Mouse (Mus musculus) lung, postnatal 0 days (tissue): ENCODE data around the gene Lhfpl3. TPM values are rescaled to one million over a fixed set of nuclear protein-coding genes. Genes with fewer than 3 reads are reported as not detected.
A peak's percentile ranks its signal among the peaks of the same experiment; 100 is the strongest.

Experiments used
- ATAC-seq: fragments of 200-750 bp; cut with Nextera tagmentation; 2 replicates; pipeline ENCODE4 v1.8.0; 2017; ENCODE audit warnings: moderate library complexity
- DNase-seq: peaks from one replicate; pipeline ENCODE4 v3.0.0-alpha.2; 2016; ENCODE audit warnings: low spot score
- H3K27ac ChIP-seq: fragments of 300-500 bp; sonication (generic); 2 replicates; pipeline ENCODE4 v1.5.1; 2014; ENCODE audit warnings: antibody characterized with exemption, mild to moderate bottlenecking, low read length, mixed read lengths
- H3K27me3 ChIP-seq: fragments of 300-500 bp; sonication (generic); replicated peaks from 2 replicates; pipeline ENCODE4 v1.6.1; 2014; ENCODE audit warnings: low read length, mixed read lengths; ENCODE audit not compliant: insufficient read depth
- H3K36me3 ChIP-seq: fragments of 300-500 bp; sonication (generic); 2 replicates; pipeline ENCODE4 v1.6.1; 2014; ENCODE audit warnings: low read length, mixed read lengths; ENCODE audit not compliant: insufficient read depth
- H3K4me1 ChIP-seq: fragments of 300-500 bp; sonication (generic); 2 replicates; pipeline ENCODE4 v1.6.1; 2014; ENCODE audit warnings: antibody characterized with exemption, low read depth, low read length, mixed read lengths; ENCODE audit not compliant: insufficient read depth
- H3K4me2 ChIP-seq: fragments of 300-500 bp; sonication (generic); replicated peaks from 2 replicates; pipeline ENCODE4 v1.6.1; 2014; ENCODE audit warnings: low read depth, mild to moderate bottlenecking, low read length, moderate library complexity, mixed read lengths
- H3K4me3 ChIP-seq: fragments of 300-500 bp; sonication (generic); 2 replicates; pipeline ENCODE4 v1.5.1; 2014; ENCODE audit warnings: low read depth, low read length
- H3K9ac ChIP-seq: fragments of 300-500 bp; sonication (generic); replicated peaks from 2 replicates; pipeline ENCODE4 v1.6.1; 2014; ENCODE audit warnings: low read depth, mild to moderate bottlenecking
- H3K9me3 ChIP-seq: fragments of 300-500 bp; sonication (generic); 2 replicates; pipeline ENCODE4 v1.6.1; 2016; ENCODE audit warnings: low read length, mixed read lengths
- CTCF ChIP-seq: IDR thresholded peaks from 2 replicates; pipeline ENCODE4 v1.5.1; 2016; ENCODE audit warnings: antibody characterized with exemption, mild to moderate bottlenecking
- EP300 ChIP-seq: IDR thresholded peaks from 2 replicates; pipeline ENCODE4 v1.6.1; 2016; ENCODE audit warnings: antibody characterized with exemption, mild to moderate bottlenecking, control low read depth
- WGBS: fragments of 180-500 bp; shearing (Covaris S2); extraction: QIAGEN DNeasy Blood & Tissue Kit; methylation state at CpG from one replicate; pipeline ENCODE4 v1.1.7; 2014; 5-methylcytosine and 5-hydroxymethylcytosine counted together
- polyA plus RNA-seq: library from polyadenylated mRNA; unstranded; fragments of >200 nt; fragmentation: Nextera tagmentation; extraction: Ambion mirVana; gene quantifications from 2 replicates; pipeline ENCODE4 v1.2.1, GENCODE M21; 2015

Lhfpl3 gene
- polyA plus RNA-seq, 1 experiment from 2014 or later, result 0.04 TPM

GRCm38 (mm10) chr5:22898593-22898992 lies 152.7 kb downstream of the Lhfpl3 start:
- ATAC-seq (no peak), DNase-seq (no peak)
- Histone ChIP-seq H3K4me2 (no peak overlapping the region), H3K4me1 (no peaks in the 10 kb centered on the region), H3K9ac (no peak overlapping the region), H3K27me3 (no peaks in the 10 kb centered on the region), H3K27ac (no peak overlapping the region), H3K4me3 (no peak overlapping the region), H3K9me3 (no peaks in the 10 kb centered on the region), H3K36me3 (no peaks in the 10 kb centered on the region)
- 60% methylated on average over 2 of the region's 2 CpGs for WGBS
- TF ChIP-seq EP300, result no peak
- no peak for TF ChIP-seq CTCF

GRCm38 (mm10) chr5:22899913-22900312 lies 154.1 kb downstream of the Lhfpl3 start:
- ATAC-seq (no peak), DNase-seq (no peak)
- TF ChIP-seq CTCF (no peak), EP300 (no peak)
- Histone ChIP-seq H3K4me2 (no peak overlapping the region), H3K4me3 (no peak overlapping the region), H3K27me3 (no peaks in the 10 kb centered on the region), H3K9ac (no peak overlapping the region), H3K27ac (no peak overlapping the region), H3K36me3 (no peaks in the 10 kb centered on the region), H3K4me1 (no peaks in the 10 kb centered on the region), H3K9me3 (no peaks in the 10 kb centered on the region)

- H3K9me3 ChIP-seq, result no peaks in the 10 kb centered on the region
- H3K9ac ChIP-seq, result no peak overlapping the region
- no peaks in the 10 kb centered on the region for H3K36me3 ChIP-seq
- ATAC-seq (no peak), DNase-seq (no peak)
- 62% methylated on average over 1 of the region's 1 CpGs for WGBS
- H3K27ac ChIP-seq, result no peak overlapping the region
- no peak overlapping the region for H3K4me2 ChIP-seq
- H3K4me3 ChIP-seq, result no peak overlapping the region
- H3K4me1 ChIP-seq, result no peaks in the 10 kb centered on the region
- TF ChIP-seq EP300 (no peak), CTCF (no peak)
- no peaks in the 10 kb centered on the region for H3K27me3 ChIP-seq
Measured at GRCm38 (mm10) chr5:22917197-22917596, 171.3 kb downstream of the Lhfpl3 start.

- H3K36me3 ChIP-seq, result no peaks in the 10 kb centered on the region
- TF ChIP-seq EP300 (no peak), CTCF (no peak)
Measured at GRCm38 (mm10) chr5:22926171-22926570, 180.3 kb downstream of the Lhfpl3 start.

GRCm38 (mm10) chr5:22928746-22929145 lies 182.9 kb downstream of the Lhfpl3 start:
- ATAC-seq (no peak), DNase-seq (no peak)
- H3K9me3 ChIP-seq, result no peaks in the 10 kb centered on the region
- no peak overlapping the region for H3K9ac ChIP-seq
- H3K4me2 ChIP-seq, result no peak overlapping the region
- H3K4me3 ChIP-seq, result no peak overlapping the region
- no peak overlapping the region for H3K27ac ChIP-seq
- 40% methylated on average over 2 of the region's 2 CpGs for WGBS
- no peak for TF ChIP-seq EP300
- TF ChIP-seq CTCF, result no peak
- H3K36me3 ChIP-seq, result no peaks in the 10 kb centered on the region
- H3K27me3 ChIP-seq, result no peaks in the 10 kb centered on the region
- no peaks in the 10 kb centered on the region for H3K4me1 ChIP-seq

More at GRCm38 (mm10) chr5:22926171-22926570, 180.3 kb downstream of the Lhfpl3 start:
- DNase-seq, result no peak
- Histone ChIP-seq H3K4me1 (no peaks in the 10 kb centered on the region), H3K9me3 (no peaks in the 10 kb centered on the region), H3K9ac (no peak overlapping the region), H3K4me3 (no peak overlapping the region), H3K27me3 (no peaks in the 10 kb centered on the region), H3K27ac (no peak overlapping the region), H3K4me2 (no peak overlapping the region)
- ATAC-seq, result no peak

DNA sequence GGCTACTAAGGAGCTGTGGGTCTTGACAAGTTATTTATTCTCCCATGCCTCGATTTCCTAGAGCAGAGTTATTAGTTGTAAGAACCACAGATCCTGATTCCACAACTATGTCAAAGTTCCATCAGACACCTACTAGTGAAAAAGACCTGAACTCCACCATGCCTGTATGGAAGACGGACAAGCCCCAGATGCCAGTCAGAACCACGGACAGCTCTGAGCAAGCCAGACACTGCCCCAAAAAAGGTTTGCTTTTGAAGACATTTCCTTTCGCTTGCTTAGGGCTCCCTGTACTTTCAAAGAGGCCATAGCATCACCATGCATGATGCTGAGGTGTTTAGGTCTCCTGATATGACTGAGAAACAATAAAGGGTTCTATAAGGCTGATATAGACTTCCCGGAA lies 197.4 kb downstream of the Lhfpl3 start:
- Histone ChIP-seq H3K9me3 (no peaks in the 10 kb centered on the region), H3K9ac (no peak overlapping the region), H3K4me3 (no peak overlapping the region), H3K27ac (no peak overlapping the region), H3K27me3 (no peaks in the 10 kb centered on the region), H3K4me2 (no peak overlapping the region), H3K4me1 (no peaks in the 10 kb centered on the region), H3K36me3 (no peaks in the 10 kb centered on the region)
- 45% methylated on average over 5 of the region's 5 CpGs for WGBS
- DNase-seq (no peak), ATAC-seq (no peak)
- TF ChIP-seq EP300 (no peak), CTCF (no peak)

- ATAC-seq (no peak), DNase-seq (no peak)
- no peaks in the 10 kb centered on the region for H3K27me3 ChIP-seq
- H3K9ac ChIP-seq, result no peak overlapping the region
- no peaks in the 10 kb centered on the region for H3K4me1 ChIP-seq
- no peaks in the 10 kb centered on the region for H3K36me3 ChIP-seq
- H3K9me3 ChIP-seq, result no peaks in the 10 kb centered on the region
- no peak for TF ChIP-seq EP300
- peak; percentile 18; the same call in 1 of the 2 replicates for TF ChIP-seq CTCF
- no peak overlapping the region for H3K4me3 ChIP-seq
- H3K4me2 ChIP-seq, result no peak overlapping the region
- no peak overlapping the region for H3K27ac ChIP-seq
- WGBS, result 55% methylated on average over 6 of the region's 6 CpGs
Measured at GRCm38 (mm10) chr5:22963300-22963699, 217.4 kb downstream of the Lhfpl3 start.
